Mouse (Mus musculus) thymus, adult 2 months (tissue): Measurements from ENCODE around the gene Prpf38b.

Source experiments
- CTCF ChIP-seq: fragments of 200-500 bp; IDR thresholded peaks from 2 replicates; pipeline ENCODE4 v1.5.1; 2012; ENCODE audit warnings: mild to moderate bottlenecking, control low read depth, low read length, moderate library complexity, borderline replicate concordance; ENCODE audit not compliant: control insufficient read depth, poor library complexity, insufficient read depth; ENCODE audit errors: extremely low read depth
- POLR2A ChIP-seq: fragments of 200-500 bp; IDR thresholded peaks from 2 replicates; pipeline ENCODE4 v1.6.1; 2012; ENCODE audit warnings: mild to moderate bottlenecking, low read length, control low read depth, moderate library complexity; ENCODE audit not compliant: control insufficient read depth, poor library complexity, insufficient read depth; ENCODE audit errors: extremely low read depth

DNA sequence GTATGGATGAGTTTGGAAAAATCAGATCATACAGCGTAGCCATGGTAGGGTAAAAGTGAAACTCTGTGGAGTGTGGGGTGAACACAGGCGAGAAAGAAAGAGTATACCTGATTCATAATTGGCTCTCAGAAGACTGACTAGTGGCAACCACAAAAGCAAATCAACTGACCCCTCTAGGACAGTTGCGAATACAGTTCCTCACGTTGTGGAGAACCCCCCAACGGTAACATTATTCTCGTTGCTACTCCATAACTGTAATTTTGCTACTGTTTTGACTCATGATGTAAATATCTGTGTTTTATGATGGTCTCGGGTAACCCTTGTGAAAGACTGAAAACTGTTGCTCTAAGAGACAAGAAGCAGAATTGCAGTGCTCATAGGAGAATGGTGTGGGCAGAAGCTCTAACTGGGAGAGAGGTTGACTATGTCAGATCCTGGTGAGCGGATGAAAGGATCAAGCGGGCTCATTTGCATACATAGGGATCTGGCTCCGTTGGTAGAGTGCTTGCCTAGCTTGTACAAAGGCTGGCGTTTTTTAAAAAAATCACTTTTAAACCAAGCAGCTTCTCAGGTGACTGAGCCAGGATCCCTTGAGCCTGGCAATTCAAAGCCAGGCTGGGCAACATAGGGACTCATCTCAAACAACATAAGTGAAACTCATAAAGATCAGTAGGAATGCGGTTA lies 24.5 kb downstream of the Prpf38b start:
- TF ChIP-seq CTCF (no peak), POLR2A (no peak)
